Mouse (Mus musculus) cortical plate, adult 2 months (tissue): ENCODE results near the gene Kcns1. TPM values are rescaled to one million over a fixed set of nuclear protein-coding genes. Genes with fewer than 3 reads are reported as not detected.
A peak's percentile ranks its signal among the peaks of the same experiment; 100 is the strongest.
"Not testable (repeated sequence)": the region's sequence is repeated elsewhere in the genome, so short reads cannot be mapped to it uniquely, and the experiment has no call there.

ENCODE experiments used
- H3K27ac ChIP-seq: fragments of 200-500 bp; 2 replicates; pipeline ENCODE4 v1.5.1; 2012; ENCODE audit warnings: low read length, control low read depth, inconsistent platforms; ENCODE audit not compliant: insufficient read depth
- H3K4me1 ChIP-seq: fragments of 200-500 bp; 2 replicates; pipeline ENCODE4 v1.6.1; 2011; ENCODE audit warnings: low read length; ENCODE audit not compliant: control insufficient read depth, insufficient read depth
- H3K4me3 ChIP-seq: fragments of 200-500 bp; 2 replicates; pipeline ENCODE4 v1.5.1; 2011; ENCODE audit warnings: mild to moderate bottlenecking, low read length, control low read depth; ENCODE audit not compliant: insufficient read depth
- CTCF ChIP-seq: fragments of 200-500 bp; IDR thresholded peaks from 2 replicates; pipeline ENCODE4 v1.5.1; 2011; ENCODE audit warnings: mild to moderate bottlenecking, control low read depth, low read length; ENCODE audit not compliant: insufficient read depth; ENCODE audit errors: extremely low read depth
- POLR2A ChIP-seq: fragments of 200-500 bp; IDR thresholded peaks from 2 replicates; pipeline ENCODE4 v1.6.1; 2011; ENCODE audit warnings: mild to moderate bottlenecking, low read length, control low read depth; ENCODE audit not compliant: insufficient read depth; ENCODE audit errors: extremely low read depth
- polyA plus RNA-seq: library from polyadenylated mRNA; depleted of rRNA; stranded (reverse); fragments of >200 nt; gene quantifications from 2 replicates; pipeline ENCODE4 v1.2.3, GENCODE M21; 2012; rRNA removed

Kcns1 gene
- 17.3 and 17.6 TPM in 2 replicates for polyA plus RNA-seq

DNA sequence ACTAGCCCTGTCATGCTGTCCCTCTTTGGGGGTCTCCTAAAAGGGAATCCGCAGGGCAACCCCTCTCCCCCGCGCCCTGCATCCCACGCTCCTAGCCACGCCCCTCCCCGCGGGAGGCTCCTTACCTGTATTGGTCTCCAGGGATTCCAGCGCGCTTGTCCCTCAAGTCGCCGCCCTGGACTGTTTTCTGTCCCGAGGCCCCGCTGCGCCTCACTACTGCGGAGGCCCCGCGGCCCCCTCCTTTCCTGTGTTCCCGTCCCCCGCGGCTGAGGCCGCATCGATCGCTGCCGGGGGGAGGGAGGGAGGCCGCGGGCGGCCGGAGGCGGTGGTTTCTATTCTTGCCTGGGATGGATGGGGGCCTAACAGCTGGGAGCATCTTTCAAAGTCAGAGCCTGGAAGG is at the start of gene Kcns1:
TSS of gene Kcns1 (minus strand) at position 212 of the 400 bp plus-strand sequence.
- TF ChIP-seq POLR2A (no peak), CTCF (no peak)

DNA sequence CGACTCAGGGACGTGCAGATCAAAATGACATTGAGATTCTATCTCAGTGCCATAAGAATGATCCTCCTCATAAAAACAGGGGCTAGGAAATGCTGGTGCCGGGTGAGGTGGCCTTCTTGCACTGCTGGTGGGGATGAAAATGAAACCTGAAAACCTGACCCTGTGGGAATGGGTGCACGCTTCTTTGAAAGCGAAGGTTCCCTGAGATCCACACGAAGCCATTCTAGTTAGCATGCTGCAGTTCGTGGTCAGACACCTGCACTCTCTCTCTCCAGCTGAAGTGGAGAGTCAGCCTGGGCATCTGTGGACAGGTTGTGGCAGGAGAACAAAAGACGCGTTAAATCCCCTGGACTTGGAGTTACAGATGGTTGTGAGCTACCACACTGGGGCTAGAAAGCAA is 48.4 kb upstream of the Kcns1 start:
- no peak for TF ChIP-seq CTCF
- no peak for TF ChIP-seq POLR2A
- H3K27ac ChIP-seq, result no peak overlapping the region
- no peak overlapping the region for H3K4me3 ChIP-seq
- no peaks in the 10 kb centered on the region for H3K4me1 ChIP-seq

More for the DNA sequence above, at the start of gene Kcns1:
- peaks cover 4% of the 10 kb centered on the region; the same call in 1 of the 2 replicates for H3K4me1 ChIP-seq
- peak within 1 kb of the TSS; percentile 19 for H3K4me3 ChIP-seq
- no peak within 1 kb of the TSS for H3K27ac ChIP-seq

DNA sequence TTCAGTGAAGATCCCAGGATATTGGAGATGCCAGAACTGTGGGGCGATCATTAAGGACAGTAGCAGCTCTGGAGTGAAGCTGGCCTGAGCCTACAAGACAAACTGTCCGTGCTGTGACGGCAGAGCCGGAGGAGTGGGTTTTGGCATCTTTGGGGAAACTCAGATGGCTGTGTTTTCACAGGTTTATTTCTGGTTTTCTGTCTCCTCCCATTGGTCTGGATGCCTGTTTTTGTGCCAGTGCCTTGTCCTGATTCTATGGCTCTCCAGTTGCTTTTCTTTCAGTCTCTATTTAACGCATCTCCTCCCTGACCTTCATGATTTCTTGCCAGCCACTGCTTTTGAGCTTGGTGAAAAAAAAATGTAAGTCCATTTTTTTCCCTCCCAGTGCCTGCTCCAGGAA is 41.8 kb upstream of the Kcns1 start:
- Histone ChIP-seq H3K27ac (no peak overlapping the region), H3K4me3 (no peak overlapping the region), H3K4me1 (no peaks in the 10 kb centered on the region)
- no peak for TF ChIP-seq POLR2A
- no peak for TF ChIP-seq CTCF

DNA sequence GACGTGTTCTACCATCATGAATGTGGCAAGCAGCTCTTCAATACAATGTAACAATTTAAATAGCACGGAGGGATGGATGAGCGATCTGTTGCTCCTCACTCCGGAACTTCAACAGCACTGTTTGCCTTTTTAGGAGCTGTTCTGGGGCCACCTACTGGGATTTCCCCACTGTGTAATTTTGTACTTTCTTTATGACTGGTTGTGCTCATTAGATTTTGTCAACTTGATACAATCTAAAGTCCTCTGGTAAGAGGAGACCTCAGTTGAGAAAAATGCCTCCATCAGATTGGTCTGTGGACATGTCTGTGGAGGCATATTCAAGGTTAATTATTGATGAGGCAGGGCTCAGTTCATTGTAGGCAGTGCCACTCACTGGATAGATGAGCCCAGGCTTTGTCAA is 40.0 kb upstream of the Kcns1 start:
- TF ChIP-seq CTCF (no peak), POLR2A (no peak)
- Histone ChIP-seq H3K27ac (no peak overlapping the region), H3K4me1 (no peaks in the 10 kb centered on the region)

DNA sequence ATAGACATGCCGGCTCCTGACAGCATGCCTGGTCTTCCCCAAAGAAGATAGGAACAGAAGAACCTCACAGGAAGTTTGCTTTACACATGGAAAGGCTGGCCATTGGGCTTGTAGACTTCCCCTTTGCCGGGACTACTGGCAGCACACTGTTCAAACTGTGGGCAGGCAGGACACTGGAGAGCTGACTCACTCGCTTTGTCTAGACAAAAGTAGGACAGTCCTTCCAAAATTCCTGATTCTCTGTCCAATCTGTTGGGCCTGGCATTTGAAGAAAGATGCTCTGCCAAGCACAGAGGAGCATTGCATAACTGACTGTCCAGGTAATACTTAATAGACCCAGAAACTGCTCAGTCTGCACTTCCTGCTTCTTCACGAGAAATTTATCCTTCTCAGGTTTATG is 35.8 kb upstream of the Kcns1 start:
- no peak for TF ChIP-seq POLR2A
- TF ChIP-seq CTCF, result no peak
- no peak overlapping the region for H3K27ac ChIP-seq
- no peak overlapping the region for H3K4me3 ChIP-seq
- no peaks in the 10 kb centered on the region for H3K4me1 ChIP-seq

More for the DNA sequence above, 40.0 kb upstream of the Kcns1 start:
- no peak overlapping the region for H3K4me3 ChIP-seq

DNA sequence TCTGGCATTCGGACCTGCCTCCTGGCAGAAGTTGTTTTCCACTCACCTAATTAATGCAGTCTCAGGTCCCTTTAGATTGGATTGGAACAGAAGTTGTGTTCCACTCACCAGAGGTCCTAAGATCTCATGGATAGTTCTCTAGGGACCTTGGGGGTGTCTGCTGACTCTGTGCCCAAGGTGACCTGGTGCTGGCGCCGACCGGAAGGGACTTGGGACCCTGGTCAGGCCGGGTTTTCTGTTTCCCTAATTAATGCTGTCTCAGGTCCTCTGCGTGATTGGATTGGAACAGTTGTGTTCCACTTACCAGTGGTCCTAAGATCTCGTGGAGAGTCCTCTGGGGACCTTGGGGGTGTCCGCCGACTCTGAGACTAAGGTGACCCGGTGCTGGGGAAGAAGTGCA is 35.1 kb upstream of the Kcns1 start:
- not testable (repeated sequence) for H3K4me3 ChIP-seq, H3K27ac ChIP-seq

DNA sequence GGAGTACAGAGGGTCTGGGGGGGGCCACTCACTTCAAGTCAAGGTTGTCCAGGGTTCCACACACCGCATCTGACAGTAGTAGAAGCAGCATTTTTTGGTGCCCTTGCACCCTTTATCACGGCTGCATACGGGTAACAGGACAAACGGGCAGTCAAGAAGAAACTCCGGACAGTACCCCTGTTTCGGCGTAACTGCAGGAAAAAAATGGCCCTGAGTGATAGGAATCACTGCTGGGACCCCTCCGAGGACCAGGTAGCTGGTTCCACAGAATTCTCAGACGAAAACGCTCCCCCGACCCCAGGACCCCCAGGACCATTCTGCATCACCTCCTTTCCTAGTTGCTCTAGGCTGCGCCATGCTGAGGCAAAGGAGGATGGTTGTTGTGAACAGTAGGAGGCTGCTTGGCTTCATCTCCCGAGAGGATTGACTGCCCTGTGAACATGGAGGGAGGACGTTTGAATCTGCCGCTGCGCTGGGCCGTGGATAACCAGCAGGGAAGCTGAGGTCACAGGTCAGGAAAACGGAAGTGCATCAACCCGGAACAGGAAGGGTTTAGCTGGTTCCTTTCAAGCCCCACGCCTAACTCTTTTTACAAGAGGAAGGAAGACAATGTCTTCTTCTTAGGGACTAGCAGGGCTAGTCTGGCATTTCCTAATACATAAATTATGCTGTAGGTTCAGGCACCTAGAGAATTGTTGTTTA is 28.9 kb upstream of the Kcns1 start, which contains the start of gene Wfdc15a:
TSS of gene Wfdc15a (minus strand) at position 505 of the 702 bp plus-strand sequence.
- H3K4me1 ChIP-seq, result no peaks in the 10 kb centered on the region
- no peak within 1 kb of the TSS for H3K4me3 ChIP-seq
- TF ChIP-seq CTCF (no peak), POLR2A (no peak)
- no peak within 1 kb of the TSS for H3K27ac ChIP-seq

More for the DNA sequence above, 35.1 kb upstream of the Kcns1 start:
- not testable (repeated sequence) for H3K4me1 ChIP-seq

DNA sequence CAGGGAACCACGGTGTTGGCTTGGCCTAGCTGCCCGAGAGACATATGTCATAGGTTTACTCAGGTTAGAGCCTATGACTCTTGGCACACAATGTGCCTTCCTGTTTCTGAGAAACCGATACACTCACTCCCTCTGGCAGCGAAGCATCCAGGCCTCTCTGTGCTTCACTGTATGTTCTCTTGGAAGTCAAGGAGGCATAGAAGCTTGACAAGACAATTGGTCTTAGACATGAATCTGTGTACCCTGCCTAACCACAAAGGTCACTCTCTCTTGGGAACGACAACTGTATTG is 25.7 kb upstream of the Kcns1 start:
- no peaks in the 10 kb centered on the region for H3K4me1 ChIP-seq
- H3K4me3 ChIP-seq, result no peak overlapping the region
- H3K27ac ChIP-seq, result no peak overlapping the region
- TF ChIP-seq POLR2A (no peak), CTCF (no peak)

DNA sequence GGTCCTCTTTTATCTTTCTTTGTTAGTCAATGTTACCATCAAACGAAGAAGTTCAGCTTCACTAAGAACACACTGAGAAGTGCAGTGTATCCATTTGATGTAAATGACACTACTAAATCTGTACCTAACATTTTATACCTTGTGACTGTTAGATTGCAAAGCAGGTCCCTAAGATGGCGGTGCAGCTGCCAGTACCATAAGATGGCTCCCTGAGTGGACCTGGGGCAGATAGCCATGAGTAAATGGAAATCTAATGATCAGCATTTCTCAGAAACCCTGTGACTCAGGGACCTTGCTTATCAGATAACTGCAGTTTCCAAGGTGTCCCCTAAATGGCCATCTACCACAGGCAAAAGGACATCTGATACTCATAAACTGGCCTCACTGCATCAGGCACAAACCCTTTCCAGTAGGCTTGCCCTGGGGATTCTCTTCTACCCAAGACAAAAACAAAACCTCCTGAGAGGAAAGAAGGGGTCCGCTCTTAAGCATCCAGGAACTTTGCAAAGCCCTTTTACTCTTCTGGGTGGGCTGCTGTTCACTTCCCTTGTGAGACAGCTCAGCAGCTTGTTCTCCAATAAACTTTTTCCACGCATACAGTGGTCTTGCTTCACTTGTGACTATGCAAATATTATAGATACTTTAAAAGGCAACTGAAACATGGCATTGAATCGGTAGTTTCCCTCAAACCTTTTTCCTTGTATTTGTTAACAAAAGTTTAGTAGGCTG is 25.2 kb upstream of the Kcns1 start:
- no peak overlapping the region for H3K4me3 ChIP-seq
- TF ChIP-seq CTCF, result no peak
- TF ChIP-seq POLR2A, result no peak
- no peak overlapping the region for H3K27ac ChIP-seq
- no peaks in the 10 kb centered on the region for H3K4me1 ChIP-seq

DNA sequence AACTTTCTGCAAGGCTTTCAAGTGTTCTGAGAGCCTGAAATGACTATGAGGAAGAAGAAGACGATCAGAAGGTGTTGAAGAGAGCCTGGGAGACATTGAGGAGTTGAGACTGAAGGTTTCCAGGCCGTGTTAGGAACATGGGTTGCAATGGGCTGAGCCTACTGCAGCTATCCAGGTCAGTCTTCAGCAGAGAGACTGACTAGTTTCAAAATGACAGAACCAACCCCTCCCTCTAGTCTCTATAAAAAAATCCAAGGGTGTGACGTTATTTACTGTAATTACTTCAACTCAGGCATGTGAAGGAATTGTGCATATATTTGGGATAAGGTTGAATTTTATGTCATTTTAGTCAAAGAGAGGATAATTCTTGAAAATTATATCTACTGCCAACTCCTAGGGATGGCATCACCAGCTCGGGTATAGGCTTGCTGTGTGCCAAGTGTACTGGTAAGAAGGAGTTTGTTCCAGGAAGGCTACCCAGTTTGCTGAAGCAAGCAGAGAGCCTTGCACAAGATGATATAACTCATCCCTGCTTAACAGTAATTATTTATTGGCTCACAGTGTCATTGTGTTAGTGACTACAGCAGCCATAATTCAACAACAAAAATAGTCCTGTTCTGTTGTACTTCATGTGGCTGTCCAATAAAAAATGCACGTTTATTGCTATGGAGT is 24.2 kb upstream of the Kcns1 start:
- TF ChIP-seq POLR2A (no peak), CTCF (no peak)
- Histone ChIP-seq H3K4me1 (no peaks in the 10 kb centered on the region), H3K4me3 (no peak overlapping the region), H3K27ac (no peak overlapping the region)
